Mouse (Mus musculus) lung, adult 2 months (tissue): Measurements from ENCODE around the gene Map1a.

Experiments
- CTCF ChIP-seq: fragments of 200-500 bp; IDR thresholded peaks from 2 replicates; pipeline ENCODE4 v1.5.1; 2011; ENCODE audit warnings: mild to moderate bottlenecking, low read length, control low read depth; ENCODE audit not compliant: insufficient read depth
- POLR2A ChIP-seq: fragments of 200-500 bp; IDR thresholded peaks from 2 replicates; pipeline ENCODE4 v1.6.1; 2011; ENCODE audit warnings: low read depth, mild to moderate bottlenecking, control low read depth, low read length, borderline replicate concordance; ENCODE audit errors: extremely low read depth

DNA sequence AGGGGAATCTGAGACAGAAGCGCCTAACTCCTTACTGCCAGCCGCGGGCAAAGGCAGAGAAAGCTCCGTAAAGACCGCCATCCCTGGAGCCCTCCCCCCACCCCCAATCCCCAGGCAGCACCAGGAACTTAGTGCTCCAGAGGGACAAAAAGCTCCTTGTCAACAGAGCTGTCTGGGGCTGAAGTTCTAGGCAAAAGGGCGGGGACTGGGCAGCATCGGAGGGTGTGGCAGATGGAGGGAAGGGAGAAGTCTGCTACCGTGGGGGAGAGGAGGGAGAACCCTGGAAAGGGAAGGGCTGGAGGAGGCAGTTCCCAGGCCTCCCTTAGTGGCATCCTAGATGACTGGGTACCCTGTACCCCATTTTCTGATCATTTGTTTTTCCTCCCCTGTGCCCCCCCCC lies 8.7 kb downstream of the Map1a start:
- TF ChIP-seq CTCF (no peak), POLR2A (no peak)
